Mouse (Mus musculus) midbrain, embryonic 16.5 days (tissue): ENCODE measurements around the gene Pfkfb2. TPM values are rescaled to one million over a fixed set of nuclear protein-coding genes. Genes with fewer than 3 reads are reported as not detected.

Experiments
- ATAC-seq: fragments of 200-750 bp; cut with Nextera tagmentation; 2 replicates; pipeline ENCODE4 v1.8.0; 2017; ENCODE audit warnings: moderate TSS enrichment
- H3K27ac ChIP-seq: fragments of 300-500 bp; sonication (generic); 2 replicates; pipeline ENCODE4 v1.5.1; 2014; ENCODE audit warnings: mild to moderate bottlenecking, low read length, mixed read lengths
- H3K27me3 ChIP-seq: fragments of 300-500 bp; sonication (generic); 2 replicates; pipeline ENCODE4 v1.6.1; 2014; ENCODE audit warnings: low read depth, low read length, mixed read lengths; ENCODE audit not compliant: control insufficient read depth, insufficient read depth
- H3K36me3 ChIP-seq: fragments of 300-500 bp; sonication (generic); 2 replicates; pipeline ENCODE4 v1.6.1; 2014; ENCODE audit warnings: mild to moderate bottlenecking, low read length, moderate library complexity, mixed read lengths; ENCODE audit not compliant: control insufficient read depth, insufficient read depth
- H3K4me1 ChIP-seq: fragments of 300-500 bp; sonication (generic); 2 replicates; pipeline ENCODE4 v1.6.1; 2014; ENCODE audit warnings: mild to moderate bottlenecking, low read length, mixed read lengths; ENCODE audit not compliant: control insufficient read depth, insufficient read depth
- H3K4me2 ChIP-seq: fragments of 300-500 bp; sonication (generic); 2 replicates; pipeline ENCODE4 v1.6.1; 2014; ENCODE audit warnings: mild to moderate bottlenecking, low read length, mixed read lengths
- H3K4me3 ChIP-seq: fragments of 300-500 bp; sonication (generic); 2 replicates; pipeline ENCODE4 v1.5.1; 2014; ENCODE audit warnings: low read depth, mild to moderate bottlenecking, low read length, moderate library complexity, mixed read lengths
- H3K9ac ChIP-seq: fragments of 300-500 bp; sonication (generic); 2 replicates; pipeline ENCODE4 v1.6.1; 2014; ENCODE audit warnings: low read depth, low read length, mixed read lengths
- H3K9me3 ChIP-seq: fragments of 300-500 bp; sonication (generic); replicated peaks from 2 replicates; pipeline ENCODE4 v1.6.1; 2014; ENCODE audit warnings: mild to moderate bottlenecking, low read length, mixed read lengths; ENCODE audit not compliant: control insufficient read depth, poor library complexity, severe bottlenecking
- WGBS: fragments of 180-500 bp; shearing (Covaris S2); extraction: QIAGEN DNeasy Blood & Tissue Kit; methylation state at CpG from one replicate; pipeline ENCODE4 v1.1.7; 2014; 5-methylcytosine and 5-hydroxymethylcytosine counted together
- polyA plus RNA-seq: library from polyadenylated mRNA; unstranded; fragments of >200 nt; fragmentation: Nextera tagmentation; extraction: Ambion mirVana; gene quantifications from 2 replicates; pipeline ENCODE4 v1.2.1, GENCODE M21; 2015

Pfkfb2 gene
- polyA plus RNA-seq, 1 experiment from 2014 or later, result 24.1 TPM

- no peak overlapping the region for H3K4me2 ChIP-seq
- no peaks in the 10 kb centered on the region for H3K27me3 ChIP-seq
- H3K9ac ChIP-seq, result no peak overlapping the region
- no peaks in the 10 kb centered on the region for H3K9me3 ChIP-seq
- no peaks in the 10 kb centered on the region for H3K4me1 ChIP-seq
- no peaks in the 10 kb centered on the region for H3K36me3 ChIP-seq
- no peak overlapping the region for H3K4me3 ChIP-seq
- no peak overlapping the region for H3K27ac ChIP-seq
- 54% methylated on average over 15 of the region's 15 CpGs for WGBS
- no peak for ATAC-seq
Observed at GRCm38 (mm10) chr1:130740781-130741720, 12.0 kb upstream of the Pfkfb2 start.

GRCm38 (mm10) chr1:130740227-130740648 lies 11.2 kb upstream of the Pfkfb2 start:
- no peak for ATAC-seq
- 72% methylated on average over 4 of the region's 4 CpGs for WGBS
- Histone ChIP-seq H3K9me3 (no peaks in the 10 kb centered on the region), H3K36me3 (no peaks in the 10 kb centered on the region), H3K27ac (no peak overlapping the region), H3K27me3 (no peaks in the 10 kb centered on the region), H3K9ac (no peak overlapping the region), H3K4me2 (no peak overlapping the region), H3K4me3 (no peak overlapping the region), H3K4me1 (no peaks in the 10 kb centered on the region)

GRCm38 (mm10) chr1:130739636-130740035 lies 10.6 kb upstream of the Pfkfb2 start:
- WGBS, result 87% methylated on average over 3 of the region's 3 CpGs
- no peak for ATAC-seq
- Histone ChIP-seq H3K27ac (no peak overlapping the region), H3K4me3 (no peak overlapping the region), H3K36me3 (no peaks in the 10 kb centered on the region), H3K4me1 (no peaks in the 10 kb centered on the region), H3K9ac (no peak overlapping the region), H3K9me3 (no peaks in the 10 kb centered on the region), H3K4me2 (no peak overlapping the region), H3K27me3 (no peaks in the 10 kb centered on the region)

GRCm38 (mm10) chr1:130738551-130739106 lies 9.6 kb upstream of the Pfkfb2 start:
- no peak for ATAC-seq
- no peak overlapping the region for H3K27ac ChIP-seq
- 89% methylated on average over 3 of the region's 3 CpGs for WGBS
- H3K27me3 ChIP-seq, result no peaks in the 10 kb centered on the region
- no peaks in the 10 kb centered on the region for H3K4me1 ChIP-seq
- no peak overlapping the region for H3K9ac ChIP-seq
- no peak overlapping the region for H3K4me2 ChIP-seq
- H3K36me3 ChIP-seq, result no peaks in the 10 kb centered on the region
- no peak overlapping the region for H3K4me3 ChIP-seq
- no peaks in the 10 kb centered on the region for H3K9me3 ChIP-seq

GRCm38 (mm10) chr1:130737916-130738315 lies 8.9 kb upstream of the Pfkfb2 start:
- no peaks in the 10 kb centered on the region for H3K9me3 ChIP-seq
- H3K27ac ChIP-seq, result no peak overlapping the region
- no peaks in the 10 kb centered on the region for H3K4me1 ChIP-seq
- H3K4me2 ChIP-seq, result no peak overlapping the region
- no peaks in the 10 kb centered on the region for H3K36me3 ChIP-seq
- no peak for ATAC-seq
- WGBS, result 88% methylated on average over 7 of the region's 7 CpGs
- no peak overlapping the region for H3K9ac ChIP-seq
- no peak overlapping the region for H3K4me3 ChIP-seq
- no peaks in the 10 kb centered on the region for H3K27me3 ChIP-seq

- WGBS, result 31% methylated on average over 11 of the region's 11 CpGs
- Histone ChIP-seq H3K36me3 (no peaks in the 10 kb centered on the region), H3K4me1 (no peaks in the 10 kb centered on the region), H3K27ac (no peak overlapping the region), H3K9me3 (no peaks in the 10 kb centered on the region), H3K27me3 (no peaks in the 10 kb centered on the region), H3K4me3 (no peak overlapping the region), H3K4me2 (no peak overlapping the region), H3K9ac (no peak overlapping the region)
- ATAC-seq, result no peak
Observed at GRCm38 (mm10) chr1:130737411-130737881, 8.4 kb upstream of the Pfkfb2 start.

- WGBS, result 78% methylated on average over 8 of the region's 8 CpGs
- Histone ChIP-seq H3K4me1 (no peaks in the 10 kb centered on the region; the same call in 1 of the 2 replicates), H3K27me3 (no peaks in the 10 kb centered on the region; the same call in 1 of the 2 replicates), H3K9ac (no peak overlapping the region), H3K9me3 (no peaks in the 10 kb centered on the region), H3K36me3 (no peaks in the 10 kb centered on the region), H3K27ac (no peak overlapping the region), H3K4me3 (no peak overlapping the region), H3K4me2 (no peak overlapping the region)
- no peak for ATAC-seq
Observed at GRCm38 (mm10) chr1:130734852-130735251, 5.8 kb upstream of the Pfkfb2 start.

- H3K27ac ChIP-seq, result no peak overlapping the region
- H3K36me3 ChIP-seq, result no peaks in the 10 kb centered on the region
- H3K4me3 ChIP-seq, result no peak overlapping the region
- H3K4me1 ChIP-seq, result no peaks in the 10 kb centered on the region; the same call in 1 of the 2 replicates
- no peak for ATAC-seq
- no peaks in the 10 kb centered on the region; the same call in 1 of the 2 replicates for H3K27me3 ChIP-seq
- no peak overlapping the region for H3K9ac ChIP-seq
- 49% methylated on average over 5 of the region's 5 CpGs for WGBS
- no peak overlapping the region for H3K4me2 ChIP-seq
- H3K9me3 ChIP-seq, result no peaks in the 10 kb centered on the region
Observed at GRCm38 (mm10) chr1:130734452-130734851, 5.4 kb upstream of the Pfkfb2 start.

- 93% methylated on average over 4 of the region's 4 CpGs for WGBS
- Histone ChIP-seq H3K9ac (no peak overlapping the region), H3K27me3 (no peaks in the 10 kb centered on the region; the same call in 1 of the 2 replicates), H3K36me3 (no peaks in the 10 kb centered on the region), H3K4me1 (no peaks in the 10 kb centered on the region; the same call in 1 of the 2 replicates), H3K4me3 (no peak overlapping the region), H3K9me3 (no peaks in the 10 kb centered on the region), H3K4me2 (no peak overlapping the region), H3K27ac (no peak overlapping the region)
- no peak for ATAC-seq
Observed at GRCm38 (mm10) chr1:130733671-130734070, 4.6 kb upstream of the Pfkfb2 start.
